Mouse (Mus musculus) testis, adult 2 months (tissue): ENCODE measurements around the gene C77080.
A peak's percentile ranks its signal among the peaks of the same experiment; 100 is the strongest.

Source experiments
- CTCF ChIP-seq: fragments of 200-500 bp; IDR thresholded peaks from 2 replicates; pipeline ENCODE4 v1.5.1; 2012; ENCODE audit warnings: low read depth, mild to moderate bottlenecking, inconsistent platforms, low read length, moderate library complexity; ENCODE audit not compliant: control insufficient read depth, insufficient read depth, insufficient replicate concordance
- POLR2A ChIP-seq: fragments of 200-500 bp; IDR thresholded peaks from 2 replicates; pipeline ENCODE4 v1.6.1; 2012; ENCODE audit warnings: low read depth, mild to moderate bottlenecking, inconsistent platforms, low read length, moderate library complexity; ENCODE audit not compliant: control insufficient read depth

DNA sequence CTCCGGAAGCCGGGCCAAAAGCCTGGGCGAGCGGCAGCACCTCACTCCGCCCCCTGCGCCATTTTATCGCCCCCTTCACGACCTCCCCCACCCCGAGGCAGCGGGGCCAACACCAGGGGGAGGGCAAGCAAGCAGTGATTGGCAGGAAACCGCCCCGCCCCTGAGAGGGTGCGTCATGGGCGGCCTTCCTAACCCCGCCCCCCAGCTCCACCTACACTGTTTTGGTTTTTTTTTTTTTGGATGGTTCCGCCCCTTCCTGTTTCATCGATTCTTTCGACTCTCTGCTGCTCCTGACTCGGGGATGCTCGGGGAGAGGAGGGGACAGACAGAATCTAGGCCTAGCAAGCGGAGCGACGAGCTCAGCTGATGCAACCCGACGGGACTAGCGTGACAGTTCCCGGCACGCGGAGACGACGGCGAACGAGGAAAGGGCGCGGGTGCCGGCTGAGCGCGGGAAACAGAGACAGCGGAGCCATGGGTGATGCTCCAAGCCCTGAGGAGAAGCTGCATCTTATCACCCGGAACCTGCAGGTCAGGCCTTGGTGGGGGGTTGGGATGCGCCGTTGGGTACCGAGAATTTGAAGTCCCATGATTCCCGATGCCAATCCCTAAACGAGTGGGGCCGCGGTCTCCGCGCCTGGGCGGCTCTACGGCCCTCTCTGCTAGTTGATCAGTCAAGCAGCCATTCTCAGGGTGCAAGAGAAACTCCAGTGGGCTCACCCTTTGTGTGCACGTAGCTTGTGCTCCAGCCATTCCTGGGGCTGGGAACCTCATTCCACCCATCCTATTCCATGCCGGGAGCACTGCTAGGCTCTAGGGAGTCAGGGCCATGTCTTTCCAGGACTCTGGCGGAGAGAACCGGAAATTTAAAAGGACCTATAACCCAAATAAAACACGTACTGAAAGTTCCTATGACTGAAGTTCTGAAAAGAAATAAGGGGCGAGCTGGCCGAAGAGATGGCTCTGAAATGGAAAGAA is 71.4 kb downstream of the C77080 start, which contains the start of the genes S100pbp and Yars:
- TF ChIP-seq CTCF (no peak), POLR2A (peak; percentile 74)
